Mouse (Mus musculus): Measurements from ENCODE around the gene Gm32717. TPM values are rescaled to one million over a fixed set of nuclear protein-coding genes. Genes with fewer than 3 reads are reported as not detected.
A peak's percentile ranks its signal among the peaks of the same experiment; 100 is the strongest.
"Not testable (repeated sequence)": the region's sequence is repeated elsewhere in the genome, so short reads cannot be mapped to it uniquely, and the experiment has no call there.

The Gm32717 gene
- 0.19 and 0.23 TPM in 2 replicates for polyA plus RNA-seq (2015; fragmentation: Nextera tagmentation; extraction: Ambion mirVana)

DNA sequence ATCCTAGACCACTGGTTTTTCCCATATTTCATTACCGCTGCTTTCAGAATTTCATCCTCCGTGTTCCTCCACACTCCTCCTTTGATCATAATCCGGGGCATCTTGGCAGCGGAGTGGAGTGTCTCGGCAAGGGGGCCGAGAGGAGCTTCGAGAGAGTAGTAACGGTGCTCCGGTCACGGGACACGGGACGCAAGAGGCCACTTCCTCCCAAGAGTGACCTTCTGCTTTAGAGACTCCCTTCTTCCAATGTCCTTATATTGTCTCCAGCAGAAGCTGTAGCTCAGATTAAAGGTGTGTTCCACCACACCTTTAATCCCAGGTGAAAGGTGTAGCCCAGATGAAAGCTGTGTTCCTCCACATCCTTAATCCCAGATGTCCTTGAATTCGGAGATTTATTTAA is at the start of gene Gm32717:
Gm32717 (minus strand) TSS at position 101 of the 400 bp plus-strand sequence.
- H3K27me3 ChIP-seq (replicated peaks; ENCODE audit: control insufficient read depth, insufficient read depth, low read length), result not testable (repeated sequence)
- WGBS, result no CpG with 5 or more reads among the region's 13 CpGs

DNA sequence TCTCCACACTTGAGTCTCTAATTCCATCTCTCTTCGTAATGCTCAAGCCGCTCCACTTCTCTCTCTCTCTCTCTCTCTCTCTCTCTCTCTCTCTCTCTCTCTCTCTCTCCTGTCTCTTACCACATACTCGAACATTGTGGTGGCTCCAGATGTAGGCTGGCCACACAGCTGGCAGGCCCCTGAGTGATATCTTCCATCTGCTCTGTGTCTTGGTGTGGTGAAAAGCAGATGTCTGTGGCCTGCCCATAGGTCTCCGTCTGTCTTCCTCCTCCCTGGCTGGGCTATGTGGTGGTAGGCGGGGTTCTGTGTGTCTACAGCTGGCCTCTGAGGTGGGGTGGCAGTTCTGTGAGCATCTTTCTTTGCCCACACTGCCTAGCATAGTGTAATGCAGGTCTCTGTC is 42.4 kb upstream of the Gm32717 start:
- not testable (repeated sequence) for ATAC-seq; H3K27me3 ChIP-seq (replicated peaks; ENCODE audit: control insufficient read depth, insufficient read depth, low read length); H3K4me3 ChIP-seq (ENCODE audit: low read length); H3K9me3 ChIP-seq (ENCODE audit: control insufficient read depth, low read length); H3K4me2 ChIP-seq (ENCODE audit: low read length); H3K4me1 ChIP-seq (ENCODE audit: control insufficient read depth, insufficient read depth, low read depth, low read length); H3K9ac ChIP-seq (ENCODE audit: low read depth, low read length); H3K27ac ChIP-seq (ENCODE audit: low read depth, low read length); H3K36me3 ChIP-seq (ENCODE audit: control insufficient read depth, insufficient read depth, low read length)
- 91% methylated on average over 3 of the region's 5 CpGs for WGBS

More for the DNA sequence above, at the start of gene Gm32717:
- H3K4me1 ChIP-seq (ENCODE audit: control insufficient read depth, insufficient read depth, low read depth, low read length); H3K9ac ChIP-seq (ENCODE audit: low read depth, low read length); H3K9me3 ChIP-seq (ENCODE audit: control insufficient read depth, low read length); H3K4me3 ChIP-seq (ENCODE audit: low read length); H3K27ac ChIP-seq (ENCODE audit: low read depth, low read length); H3K4me2 ChIP-seq (ENCODE audit: low read length); ATAC-seq; H3K36me3 ChIP-seq (ENCODE audit: control insufficient read depth, insufficient read depth, low read length): not testable (repeated sequence)

DNA sequence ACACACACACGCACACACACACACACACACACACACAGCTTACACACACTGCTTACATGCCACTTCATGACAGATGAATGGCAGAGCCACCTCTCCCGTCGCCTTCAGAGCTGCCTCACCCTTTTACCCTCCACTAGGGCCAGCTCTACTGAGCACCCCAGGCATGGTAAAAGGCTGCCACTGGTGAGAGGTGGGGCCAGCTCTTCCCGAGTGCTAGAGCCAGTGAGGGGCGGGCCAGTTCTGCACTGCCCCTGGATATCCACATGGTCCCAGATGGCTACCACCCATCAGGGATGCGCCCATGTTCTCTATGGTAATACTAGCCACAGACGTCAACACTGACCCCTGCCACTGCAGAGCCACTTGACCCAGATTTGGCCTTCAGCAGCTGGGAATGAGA is 42.0 kb upstream of the Gm32717 start:
- 82% methylated on average over 6 of the region's 7 CpGs for WGBS
- not testable (repeated sequence) for H3K4me2 ChIP-seq (ENCODE audit: low read length); H3K27ac ChIP-seq (ENCODE audit: low read depth, low read length); H3K9ac ChIP-seq (ENCODE audit: low read depth, low read length); ATAC-seq; H3K36me3 ChIP-seq (ENCODE audit: control insufficient read depth, insufficient read depth, low read length); H3K27me3 ChIP-seq (replicated peaks; ENCODE audit: control insufficient read depth, insufficient read depth, low read length); H3K4me1 ChIP-seq (ENCODE audit: control insufficient read depth, insufficient read depth, low read depth, low read length); H3K9me3 ChIP-seq (ENCODE audit: control insufficient read depth, low read length); H3K4me3 ChIP-seq (ENCODE audit: low read length)

DNA sequence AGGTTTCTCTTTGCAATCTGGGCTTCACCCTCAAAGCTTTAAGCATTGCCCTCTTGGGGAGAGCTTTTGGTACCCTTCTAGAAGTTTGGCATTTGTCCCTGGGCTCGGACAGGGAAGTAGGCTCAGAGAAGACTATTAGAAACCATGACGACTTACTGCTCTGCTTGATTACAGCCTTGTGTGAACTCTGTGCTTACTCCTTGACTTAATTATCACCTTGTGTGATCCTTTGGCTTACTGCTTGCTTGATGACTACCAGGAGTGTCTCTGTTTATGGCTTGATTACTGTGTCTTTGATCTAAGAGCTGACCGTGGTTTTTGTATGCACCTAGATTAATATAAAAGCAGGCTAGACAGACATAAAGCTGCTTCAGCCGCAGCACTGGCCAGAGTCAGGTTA is 37.5 kb upstream of the Gm32717 start:
- H3K27me3 ChIP-seq (replicated peaks; ENCODE audit: control insufficient read depth, insufficient read depth, low read length); H3K36me3 ChIP-seq (ENCODE audit: control insufficient read depth, insufficient read depth, low read length); H3K27ac ChIP-seq (ENCODE audit: low read depth, low read length); H3K4me2 ChIP-seq (ENCODE audit: low read length); H3K4me1 ChIP-seq (ENCODE audit: control insufficient read depth, insufficient read depth, low read depth, low read length); H3K4me3 ChIP-seq (ENCODE audit: low read length); H3K9me3 ChIP-seq (ENCODE audit: control insufficient read depth, low read length); ATAC-seq; H3K9ac ChIP-seq (ENCODE audit: low read depth, low read length): not testable (repeated sequence)
- no CpG with 5 or more reads among the region's 4 CpGs for WGBS

DNA sequence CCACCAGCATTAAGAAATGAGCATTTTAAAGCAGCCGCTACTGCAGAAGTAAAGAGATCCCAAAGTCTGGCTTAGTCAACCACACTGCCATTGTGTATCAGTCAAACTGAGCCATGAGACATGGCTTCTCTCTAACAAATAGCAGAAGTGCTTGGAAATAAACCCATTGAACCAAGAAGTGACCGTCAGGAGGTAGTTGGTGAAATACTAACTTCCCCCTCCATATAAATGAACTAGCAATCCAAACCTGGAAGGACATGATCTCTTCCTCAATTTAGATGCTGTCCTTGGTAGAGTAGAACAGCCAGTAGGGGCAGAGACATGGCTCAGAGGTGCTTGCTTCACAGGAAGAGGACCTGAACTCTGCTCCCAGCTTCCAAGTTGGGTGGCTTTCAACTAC is 30.8 kb upstream of the Gm32717 start:
- ATAC-seq; H3K4me1 ChIP-seq (ENCODE audit: control insufficient read depth, insufficient read depth, low read depth, low read length); H3K27ac ChIP-seq (ENCODE audit: low read depth, low read length); H3K9ac ChIP-seq (ENCODE audit: low read depth, low read length); H3K4me3 ChIP-seq (ENCODE audit: low read length); H3K36me3 ChIP-seq (ENCODE audit: control insufficient read depth, insufficient read depth, low read length); H3K9me3 ChIP-seq (ENCODE audit: control insufficient read depth, low read length); H3K27me3 ChIP-seq (replicated peaks; ENCODE audit: control insufficient read depth, insufficient read depth, low read length); H3K4me2 ChIP-seq (ENCODE audit: low read length): not testable (repeated sequence)
- no CpG with 5 or more reads among the region's 2 CpGs for WGBS

DNA sequence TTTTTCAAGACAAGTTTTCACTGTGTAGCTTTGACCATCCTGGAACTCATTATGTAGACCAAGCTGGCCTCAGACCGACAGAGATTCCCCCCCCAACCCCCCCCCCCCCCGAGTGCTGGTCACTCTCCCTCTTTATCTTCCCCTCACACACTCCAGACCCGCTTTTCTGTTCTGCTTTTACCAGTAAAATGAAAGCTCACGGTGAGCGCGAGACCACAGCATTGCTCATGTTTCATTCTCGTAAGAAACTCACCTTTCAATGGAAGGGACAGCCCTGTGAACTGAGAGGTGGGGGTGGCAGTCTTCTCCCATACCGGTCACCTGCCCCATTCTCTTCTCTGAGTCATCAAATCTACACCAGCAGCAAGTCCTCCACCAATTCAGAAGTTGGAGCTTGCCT is 28.2 kb upstream of the Gm32717 start:
- H3K27me3 ChIP-seq (replicated peaks; ENCODE audit: control insufficient read depth, insufficient read depth, low read length); H3K4me3 ChIP-seq (ENCODE audit: low read length); H3K9ac ChIP-seq (ENCODE audit: low read depth, low read length); H3K36me3 ChIP-seq (ENCODE audit: control insufficient read depth, insufficient read depth, low read length); H3K4me1 ChIP-seq (ENCODE audit: control insufficient read depth, insufficient read depth, low read depth, low read length); H3K4me2 ChIP-seq (ENCODE audit: low read length); H3K27ac ChIP-seq (ENCODE audit: low read depth, low read length); H3K9me3 ChIP-seq (ENCODE audit: control insufficient read depth, low read length); ATAC-seq: not testable (repeated sequence)
- WGBS, result 86% methylated on average over 1 of the region's 8 CpGs

DNA sequence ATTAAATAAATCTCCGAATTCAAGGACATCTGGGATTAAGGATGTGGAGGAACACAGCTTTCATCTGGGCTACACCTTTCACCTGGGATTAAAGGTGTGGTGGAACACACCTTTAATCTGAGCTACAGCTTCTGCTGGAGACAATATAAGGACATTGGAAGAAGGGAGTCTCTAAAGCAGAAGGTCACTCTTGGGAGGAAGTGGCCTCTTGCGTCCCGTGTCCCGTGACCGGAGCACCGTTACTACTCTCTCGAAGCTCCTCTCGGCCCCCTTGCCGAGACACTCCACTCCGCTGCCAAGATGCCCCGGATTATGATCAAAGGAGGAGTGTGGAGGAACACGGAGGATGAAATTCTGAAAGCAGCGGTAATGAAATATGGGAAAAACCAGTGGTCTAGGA is 17.8 kb upstream of the Gm32717 start, which contains the start of gene Gm32802:
Gm32802 (plus strand) TSS at position 301 of the 400 bp plus-strand sequence.
- not testable (repeated sequence) for H3K4me2 ChIP-seq (ENCODE audit: low read length); H3K27ac ChIP-seq (ENCODE audit: low read depth, low read length); H3K4me3 ChIP-seq (ENCODE audit: low read length); H3K9me3 ChIP-seq (ENCODE audit: control insufficient read depth, low read length); H3K27me3 ChIP-seq (replicated peaks; ENCODE audit: control insufficient read depth, insufficient read depth, low read length); ATAC-seq; H3K9ac ChIP-seq (ENCODE audit: low read depth, low read length); H3K4me1 ChIP-seq (ENCODE audit: control insufficient read depth, insufficient read depth, low read depth, low read length); H3K36me3 ChIP-seq (ENCODE audit: control insufficient read depth, insufficient read depth, low read length)
- WGBS, result no CpG with 5 or more reads among the region's 13 CpGs

DNA sequence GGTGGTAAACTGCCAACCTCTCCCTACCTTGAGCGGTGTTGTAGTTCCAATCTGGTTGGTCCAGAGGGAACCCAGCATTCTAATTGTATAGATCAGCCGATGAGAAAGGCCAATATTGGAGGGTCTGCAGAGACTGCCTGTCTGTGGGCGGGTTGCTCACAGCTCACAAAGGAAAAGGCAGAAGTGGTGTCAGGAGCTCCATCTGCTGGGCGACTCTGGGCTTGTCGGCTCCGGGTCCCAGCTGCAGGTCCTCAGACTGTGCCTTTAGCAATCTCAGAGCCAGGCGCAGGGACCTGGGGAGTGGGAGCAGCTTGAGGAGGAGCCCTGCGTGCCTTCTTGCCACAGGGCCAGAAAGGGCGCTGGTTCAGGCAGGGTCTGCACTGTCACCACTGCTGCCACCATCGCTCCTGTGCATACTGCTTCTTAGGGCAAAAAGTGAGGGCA is 10.3 kb upstream of the Gm32717 start:
- H3K9me3 ChIP-seq (ENCODE audit: control insufficient read depth, low read length), result no peaks in the 10 kb centered on the region
- WGBS, result 25% methylated on average over 10 of the region's 10 CpGs
- H3K9ac ChIP-seq (ENCODE audit: low read depth, low read length), result peak overlapping the region; percentile 11; the same call in 1 of the 2 replicates
- no peaks in the 10 kb centered on the region for H3K27me3 ChIP-seq (replicated peaks; ENCODE audit: control insufficient read depth, insufficient read depth, low read length)
- H3K4me2 ChIP-seq (ENCODE audit: low read length), result peak overlapping the region; percentile 27
- peak; percentile 83 for ATAC-seq
- H3K36me3 ChIP-seq (ENCODE audit: control insufficient read depth, insufficient read depth, low read length), result no peaks in the 10 kb centered on the region
- H3K27ac ChIP-seq (ENCODE audit: low read depth, low read length), result no peak overlapping the region
- no peaks in the 10 kb centered on the region for H3K4me1 ChIP-seq (ENCODE audit: control insufficient read depth, insufficient read depth, low read depth, low read length)
- no peak overlapping the region for H3K4me3 ChIP-seq (ENCODE audit: low read length)

DNA sequence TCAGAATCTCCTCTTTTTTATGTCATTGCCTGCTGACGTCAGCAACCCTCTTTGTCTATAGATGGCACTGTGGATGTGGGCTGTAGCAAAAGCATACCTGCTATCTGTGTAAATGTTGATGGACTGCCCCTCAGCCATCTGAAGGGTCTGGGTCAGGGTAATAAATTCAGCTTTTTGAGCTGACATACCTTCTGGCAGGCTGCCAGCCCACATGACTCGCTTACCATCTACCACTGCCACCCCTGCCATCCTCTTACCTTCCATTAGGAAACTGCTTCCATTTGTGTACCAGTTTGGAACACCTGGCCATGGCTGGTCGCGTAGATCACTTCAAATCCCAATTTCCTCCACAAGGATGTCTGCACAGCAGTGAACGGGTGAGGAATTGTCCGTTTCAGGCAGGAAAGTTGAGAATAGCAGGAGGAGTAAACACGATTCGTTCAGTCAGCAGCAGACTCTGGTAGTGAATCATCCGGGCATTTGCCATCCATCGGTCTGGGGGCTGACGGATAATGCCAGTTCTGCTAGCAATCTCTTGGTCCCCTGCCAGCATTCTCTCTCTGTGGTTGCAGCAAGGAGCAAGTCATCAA is 8.5 kb upstream of the Gm32717 start:
- H3K4me2 ChIP-seq (ENCODE audit: low read length), result peak overlapping the region; percentile 12; the same call in 1 of the 2 replicates
- not testable (repeated sequence) for H3K27me3 ChIP-seq (replicated peaks; ENCODE audit: control insufficient read depth, insufficient read depth, low read length); H3K4me1 ChIP-seq (ENCODE audit: control insufficient read depth, insufficient read depth, low read depth, low read length); ATAC-seq; H3K36me3 ChIP-seq (ENCODE audit: control insufficient read depth, insufficient read depth, low read length); H3K9ac ChIP-seq (ENCODE audit: low read depth, low read length); H3K4me3 ChIP-seq (ENCODE audit: low read length); H3K27ac ChIP-seq (ENCODE audit: low read depth, low read length); H3K9me3 ChIP-seq (ENCODE audit: control insufficient read depth, low read length)
- 58% methylated on average over 11 of the region's 11 CpGs for WGBS

DNA sequence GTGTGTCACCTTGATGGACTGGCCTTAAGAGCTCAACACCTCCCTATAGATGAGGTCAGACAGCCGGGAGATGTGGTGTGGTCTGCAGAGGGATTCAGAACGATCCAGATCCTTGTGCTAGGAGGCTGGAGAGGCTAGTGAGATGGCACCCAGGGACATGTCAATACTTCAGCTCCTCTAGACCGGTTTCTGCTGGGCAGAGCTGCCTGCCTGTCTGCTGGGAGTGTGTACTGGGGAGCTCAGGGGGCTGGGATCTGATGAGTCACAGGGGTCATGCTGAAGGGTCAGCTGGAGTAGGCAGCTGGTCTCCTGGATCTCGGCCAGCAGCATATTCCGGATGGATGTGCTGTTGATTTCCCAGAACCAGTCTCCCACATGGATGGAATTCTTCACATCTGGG is 8.0 kb downstream of the Gm32717 start:
- H3K27me3 ChIP-seq (replicated peaks; ENCODE audit: control insufficient read depth, insufficient read depth, low read length); ATAC-seq; H3K9me3 ChIP-seq (ENCODE audit: control insufficient read depth, low read length); H3K36me3 ChIP-seq (ENCODE audit: control insufficient read depth, insufficient read depth, low read length); H3K27ac ChIP-seq (ENCODE audit: low read depth, low read length); H3K4me1 ChIP-seq (ENCODE audit: control insufficient read depth, insufficient read depth, low read depth, low read length); H3K4me2 ChIP-seq (ENCODE audit: low read length); H3K9ac ChIP-seq (ENCODE audit: low read depth, low read length); H3K4me3 ChIP-seq (ENCODE audit: low read length): not testable (repeated sequence)
- 83% methylated on average over 1 of the region's 5 CpGs for WGBS

All from hindbrain, embryonic 16.5 days (tissue).